Comparison of ENCODE assay signal across 8 mouse cellular contexts in the genomic region with DNA sequence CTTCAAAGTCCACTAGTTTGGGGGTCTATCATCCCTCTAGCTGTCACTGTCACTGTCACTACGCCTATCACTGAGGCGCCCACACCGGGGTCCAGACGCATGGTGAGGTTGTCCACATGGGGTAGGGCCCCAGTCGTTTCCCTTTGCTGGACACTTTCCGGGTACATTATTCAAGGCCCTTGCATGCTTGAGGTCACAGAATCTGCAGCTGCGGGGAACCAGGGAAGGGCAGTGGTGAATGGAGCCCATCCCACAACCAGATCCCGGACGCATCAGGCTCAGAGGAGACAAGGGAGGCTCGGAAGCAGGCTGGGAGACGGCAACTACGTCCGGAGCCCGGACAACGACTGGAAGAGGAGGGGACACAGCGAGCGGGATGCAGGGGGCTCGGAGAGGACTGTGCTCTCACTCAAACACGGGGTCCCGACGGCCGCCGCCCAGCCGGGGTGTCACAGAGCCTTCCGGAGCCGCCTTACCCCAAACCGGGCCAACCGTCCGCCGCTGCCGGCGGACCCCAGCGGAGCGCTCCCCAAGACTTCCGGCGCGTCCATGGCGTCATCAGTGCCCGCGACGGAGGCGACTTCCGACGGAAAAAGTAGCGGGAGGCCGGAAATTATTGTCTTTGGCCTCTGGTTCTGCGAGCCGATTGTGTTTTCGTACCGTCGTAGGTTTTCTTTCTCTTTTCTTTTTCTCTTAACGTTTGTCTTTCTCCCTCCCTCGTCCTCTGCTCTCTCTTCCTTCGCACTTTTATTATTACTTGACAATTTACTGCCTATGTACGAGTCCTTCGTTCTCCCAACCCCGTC. TPM values are rescaled to one million over a fixed set of nuclear protein-coding genes. Genes with fewer than 3 reads are reported as not detected.
A peak's percentile ranks its signal among the peaks of the same experiment; 100 is the strongest.
DNase-seq lines count a peak whose midpoint lies in the region; ATAC-seq lines count a peak whose summit lies in the region.

Gene Zdhhc4, minus strand, starts transcription at position 567 of the 806 bp plus-strand sequence.

- DNase-seq in adrenal gland, adult (ENCODE audit: inconsistent age in 2 of 2, low spot score in 1 of 2) = peak; percentile 91 to 97
- peak; percentile 95 for DNase-seq in embryo, embryonic 10.5 days (ENCODE audit: low spot score)
- peak; percentile 92 for DNase-seq in gastrocnemius, postnatal 14 days
- peak; percentile 89 to 95 for DNase-seq in left cerebral cortex, postnatal 10 days (ENCODE audit: extremely low spot score in 1 of 2, low spot score in 2 of 2)
- DNase-seq in right cerebral cortex, postnatal 25 days = peak; percentile 93
- peak; percentile 82 to 93 for DNase-seq in urinary bladder, postnatal 4 days (ENCODE audit: low spot score in 2 of 2)

- intact Hi-C loops in gastrocnemius, postnatal 14 days (cut with DNase I; ENCODE audit: low total_unique reads) = no loop called here
- intact Hi-C loops in left cerebral cortex, postnatal 10 days (cut with DNase I) = no loop called here

- ATAC-seq in inflammation-experienced regulatory T-cells, adult 6 months = peak; percentile 82
- ATAC-seq in megakaryocyte-erythroid progenitor cell, adult 5-6 weeks (replicated peaks; ENCODE audit: low FRiP score, low TSS enrichment, poor library complexity, severe bottlenecking) = peak; percentile 80

RNA-seq across cellular contexts. Expression of gene Zdhhc4, which starts in this region (rescaled TPM):
- 10 to 100 TPM; 31.6 to 33.8 TPM for total RNA-seq in gastrocnemius, postnatal 14 days (2021)
- polyA plus RNA-seq in inflammation-experienced regulatory T-cells, adult 6 months (2017; shearing (Covaris generic)) = 10 to 100 TPM; 52.1 to 67.4 (median 67.2) TPM
- total RNA-seq in left cerebral cortex, postnatal 10 days (2021) = 10 to 100 TPM; 42.5 to 42.8 TPM
- total RNA-seq in megakaryocyte-erythroid progenitor cell, adult 5-6 weeks (2014; fragmentation: Nextera tagmentation) = 70.6 and 74.5 TPM in 2 replicates
- total RNA-seq in megakaryocyte-erythroid progenitor cell, adult 5-6 weeks (2017) = 23.2 and 40.8 TPM in 2 replicates

Comparison
In these comparisons a context has a peak if more than half of its experiments do, and no peak if none do; other contexts are left out.
1. Peak in every context shown above with its lines: DNase-seq and ATAC-seq.